Mouse (Mus musculus) urinary bladder, adult 2 months (tissue): Measurements from ENCODE around the gene Alkbh6. TPM values are rescaled to one million over a fixed set of nuclear protein-coding genes. Genes with fewer than 3 reads are reported as not detected.

Experiments used
- DNase-seq: peaks from one replicate; pipeline ENCODE4 v3.0.0; 2022; ENCODE audit warnings: low spot score
- polyA plus RNA-seq: library from polyadenylated mRNA; depleted of rRNA; stranded (reverse); fragments of >200 nt; gene quantifications from 2 replicates; pipeline ENCODE4 v1.2.3, GENCODE M21; 2012; rRNA removed

Gene Alkbh6
- 68.0 and 80.2 TPM in 2 replicates for polyA plus RNA-seq

DNA sequence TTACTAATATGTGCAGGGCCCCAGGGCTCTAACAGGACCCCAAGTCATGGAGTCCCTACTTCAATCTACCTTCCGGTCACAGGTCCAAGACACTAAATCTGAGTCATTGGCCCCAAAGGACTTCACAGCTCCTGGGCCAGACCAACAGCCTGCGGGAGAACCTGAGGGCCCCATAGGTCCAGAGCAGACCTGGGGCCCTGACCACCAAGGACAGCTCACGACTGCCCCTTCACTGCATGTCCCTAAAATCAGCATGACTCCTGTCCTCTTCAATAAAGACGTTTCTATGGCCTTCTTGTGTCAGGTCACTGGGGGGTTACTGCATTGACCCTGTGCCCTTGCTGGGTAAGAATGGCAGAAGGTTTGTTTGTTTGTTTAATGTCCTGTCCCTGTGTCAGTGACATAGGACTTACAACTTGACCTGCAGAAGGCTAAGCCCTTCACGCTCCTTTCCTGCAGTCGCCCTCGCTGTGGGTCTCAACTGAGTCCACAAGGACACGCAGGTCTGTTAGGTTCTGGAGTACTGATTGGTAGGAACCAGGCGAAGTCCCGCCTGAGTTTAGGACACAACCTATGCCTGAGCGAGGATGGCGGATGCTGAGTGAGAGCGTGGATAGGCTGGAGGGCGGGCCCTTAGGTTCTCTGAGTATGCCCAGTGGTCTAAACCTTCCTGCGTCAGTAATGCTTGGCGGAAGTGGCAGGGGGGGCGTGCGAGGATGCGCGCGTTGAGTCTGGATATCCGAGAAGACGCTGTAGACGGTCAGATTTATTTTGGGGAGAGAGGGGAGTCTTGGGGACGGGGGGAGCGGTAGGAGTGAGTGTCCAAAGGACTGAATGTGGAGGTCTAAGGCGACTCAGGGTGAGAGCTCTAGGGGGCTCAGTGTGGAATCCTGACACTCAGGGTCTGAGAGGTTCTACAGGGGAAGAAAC lies at the start of gene Alkbh6:
Alkbh6 (plus strand) TSS at position 642 of the 930 bp plus-strand sequence.
- peak; percentile 70 for DNase-seq

DNA sequence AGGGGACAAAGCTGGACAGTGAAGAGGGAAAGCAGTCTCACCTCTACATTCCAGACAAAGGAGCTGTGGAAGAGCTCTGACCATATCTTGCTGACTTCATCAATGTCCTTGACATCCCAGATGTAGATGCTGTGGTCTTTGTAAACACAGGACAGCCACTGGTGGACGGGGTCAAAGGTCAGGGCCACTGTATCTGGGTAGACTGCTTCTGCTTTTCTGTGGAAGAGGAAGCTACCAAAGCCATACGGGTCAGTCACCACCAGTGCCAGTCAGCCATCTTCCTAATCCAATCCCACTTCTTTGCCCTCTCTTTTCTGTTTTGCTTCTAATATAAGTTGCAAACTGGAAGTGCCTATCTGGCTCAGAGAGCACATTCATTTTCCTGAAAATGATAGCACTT lies 43.5 kb upstream of the Alkbh6 start:
- no peak for DNase-seq

DNA sequence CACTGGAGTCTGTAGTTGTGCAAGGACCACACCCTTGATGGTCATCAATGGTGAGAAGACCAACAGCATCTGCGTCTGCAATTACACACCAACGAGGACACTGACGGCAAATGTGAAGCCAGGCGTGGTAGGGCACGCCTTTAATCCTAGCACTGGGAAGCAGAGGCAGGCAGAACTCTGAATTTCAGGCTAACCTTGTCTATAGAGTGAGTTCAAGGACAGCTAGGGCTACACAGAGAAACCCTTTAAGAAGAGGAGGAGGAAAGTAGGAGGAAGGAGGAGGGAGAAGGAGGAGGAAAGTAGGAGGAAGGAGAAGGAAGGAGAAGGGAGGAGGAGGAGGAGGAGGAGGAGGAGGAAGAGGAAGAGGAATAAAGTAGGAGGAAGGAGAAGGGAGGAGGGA lies 43.0 kb upstream of the Alkbh6 start:
- no peak for DNase-seq

DNA sequence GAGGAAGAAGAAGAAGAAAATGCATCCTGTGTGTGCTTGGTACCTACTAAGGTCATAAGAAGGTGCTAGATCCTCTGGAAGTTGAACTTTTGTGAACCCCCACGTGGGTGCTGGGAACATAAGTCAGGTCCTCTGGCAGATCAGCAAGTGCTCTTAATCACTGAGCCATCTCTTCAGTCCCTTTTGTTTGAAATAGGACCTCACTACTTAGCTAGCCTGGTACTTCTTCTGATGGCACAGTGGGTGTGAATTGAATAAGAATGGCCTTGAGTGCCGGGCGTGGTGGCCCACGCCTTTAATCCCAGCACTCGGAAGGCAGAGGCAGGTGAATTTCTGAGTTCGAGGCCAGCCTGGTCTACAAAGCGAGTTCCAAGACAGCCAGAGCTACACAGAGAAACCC lies 42.6 kb upstream of the Alkbh6 start:
- DNase-seq = no peak

DNA sequence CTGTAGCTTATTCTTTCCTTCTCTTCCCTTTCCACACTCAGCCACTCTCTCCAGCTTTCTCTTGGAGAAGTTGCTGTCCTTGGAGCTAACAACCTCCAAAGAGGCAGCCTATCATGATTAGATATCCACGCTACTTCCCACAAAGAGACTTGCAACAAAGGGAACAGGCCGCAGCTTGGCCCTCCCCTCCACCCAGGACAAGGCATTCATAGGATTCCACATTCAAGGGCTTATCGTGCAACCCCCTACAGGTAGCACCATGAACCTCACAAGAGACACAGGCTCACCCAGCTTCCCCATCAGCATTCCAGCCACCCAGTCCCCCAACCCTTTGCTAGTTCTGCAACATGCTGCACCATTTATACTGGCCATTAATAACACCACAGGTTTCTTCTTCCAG lies 41.7 kb upstream of the Alkbh6 start:
- DNase-seq = no peak

DNA sequence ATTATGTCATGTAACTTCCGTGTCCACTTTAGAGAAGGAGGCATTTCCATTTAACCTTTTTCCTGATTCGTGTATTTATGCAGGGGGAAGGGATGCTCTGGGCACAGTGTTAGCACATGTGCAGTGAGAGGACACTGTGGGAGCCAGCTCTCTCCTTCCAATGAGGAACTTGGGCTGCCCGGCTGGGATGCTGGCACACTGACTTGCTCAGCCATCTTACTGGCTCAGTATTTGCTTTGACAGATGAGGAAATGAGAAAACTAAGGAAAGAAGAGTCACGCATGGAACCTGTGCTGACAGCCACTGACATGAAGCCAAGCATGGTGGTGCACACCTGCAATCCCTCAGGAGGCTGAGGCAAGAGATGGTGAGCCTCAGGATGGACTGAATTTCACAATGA lies 38.9 kb upstream of the Alkbh6 start:
- no peak for DNase-seq

DNA sequence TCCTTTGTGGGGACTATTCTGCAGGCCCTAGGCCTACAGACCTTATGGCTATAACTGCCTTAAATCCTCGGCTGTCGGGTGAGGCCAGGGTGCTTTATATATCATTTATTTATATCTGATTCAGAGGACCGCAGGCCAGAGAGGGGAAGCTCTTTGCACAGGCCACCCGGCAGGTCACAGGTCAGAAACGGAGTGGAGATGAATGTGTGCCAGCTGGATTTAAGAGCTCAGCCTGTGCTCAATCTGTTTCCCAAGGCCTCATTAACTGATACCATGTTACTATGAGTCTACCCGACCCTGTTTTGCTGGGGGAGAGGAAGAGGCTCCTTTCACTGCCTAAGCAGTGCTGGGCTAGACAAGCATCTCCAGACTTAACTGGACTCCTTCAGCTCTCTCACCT lies 34.1 kb upstream of the Alkbh6 start:
- DNase-seq = no peak

DNA sequence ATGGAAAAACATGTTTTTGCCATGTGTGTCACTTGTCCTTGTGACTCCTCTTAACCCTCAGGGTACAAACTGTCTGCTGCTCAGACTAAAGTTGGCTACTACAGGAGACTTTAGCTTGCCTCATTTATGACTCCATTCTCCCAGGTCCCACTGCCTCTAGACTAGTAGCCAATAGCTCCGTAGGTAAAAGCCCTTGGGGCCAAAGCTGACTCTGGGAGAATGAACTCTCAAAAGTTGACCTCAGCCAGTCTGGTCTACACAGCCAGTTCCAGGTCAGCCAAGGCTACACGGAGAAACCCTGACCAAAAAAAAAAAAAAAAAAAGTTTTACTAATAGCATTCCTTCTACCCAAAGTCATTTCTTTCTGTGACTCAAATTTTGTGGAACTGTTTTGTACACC lies 29.6 kb upstream of the Alkbh6 start:
- no peak for DNase-seq

DNA sequence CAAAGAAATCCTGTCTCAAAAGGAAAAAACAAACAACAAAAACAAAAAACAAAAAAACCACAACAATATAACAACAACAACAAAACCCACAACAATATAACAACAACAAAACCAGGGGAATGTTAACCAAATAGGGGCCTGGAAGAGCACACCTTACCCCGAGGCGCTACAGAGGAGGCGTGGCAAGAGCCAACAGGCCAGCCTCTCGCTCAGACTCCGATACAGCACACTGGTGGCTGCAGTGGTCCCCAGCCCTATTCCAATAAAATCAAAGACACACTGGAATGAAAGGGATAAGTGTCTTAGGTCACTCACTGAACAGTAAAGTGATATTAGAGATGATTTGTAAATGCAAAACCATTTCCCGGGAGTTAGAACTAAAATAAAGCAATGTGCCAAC lies 29.0 kb upstream of the Alkbh6 start:
- DNase-seq = no peak

DNA sequence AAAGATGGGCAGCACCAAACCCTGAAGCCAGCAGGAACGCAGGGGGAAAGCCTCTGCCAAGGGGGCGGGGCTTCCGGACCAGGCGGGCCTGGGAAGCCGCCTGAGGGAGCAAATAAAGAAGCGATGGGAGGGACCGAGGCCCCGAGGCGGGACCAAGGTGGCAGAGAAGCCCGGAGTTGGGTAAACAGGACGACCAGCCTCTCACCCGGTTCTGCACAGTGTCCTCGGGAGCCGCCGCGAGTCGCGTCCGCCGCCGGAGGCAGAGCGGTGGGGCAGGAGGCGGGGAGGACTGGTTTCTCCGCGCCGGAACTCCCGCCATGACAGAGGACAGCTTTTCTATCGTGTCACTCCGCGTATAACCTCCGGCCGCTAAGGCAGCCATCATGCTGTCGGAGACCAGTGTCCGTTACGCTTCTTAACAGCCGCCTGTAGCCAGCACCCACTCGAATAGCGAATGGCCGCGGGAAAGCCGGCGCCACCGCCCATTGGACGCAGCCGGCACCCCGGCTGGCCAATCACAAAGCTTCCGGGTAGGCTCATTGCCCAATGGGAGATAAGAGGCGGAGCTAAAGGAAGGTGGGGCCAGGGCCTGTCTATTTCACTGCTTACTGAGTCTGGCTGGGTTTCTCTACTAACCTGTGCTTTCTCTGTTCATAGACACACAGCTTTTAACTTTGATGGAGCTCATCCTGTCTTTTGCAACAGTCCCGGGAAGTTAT lies 28.4 kb upstream of the Alkbh6 start, which contains the start of the genes Thap8 and Wdr62:
Thap8 (plus strand) TSS at position 144 of the 719 bp plus-strand sequence.
Wdr62 (minus strand) TSS at position 469 of the 719 bp plus-strand sequence.
- peak; percentile 77 for DNase-seq

DNA sequence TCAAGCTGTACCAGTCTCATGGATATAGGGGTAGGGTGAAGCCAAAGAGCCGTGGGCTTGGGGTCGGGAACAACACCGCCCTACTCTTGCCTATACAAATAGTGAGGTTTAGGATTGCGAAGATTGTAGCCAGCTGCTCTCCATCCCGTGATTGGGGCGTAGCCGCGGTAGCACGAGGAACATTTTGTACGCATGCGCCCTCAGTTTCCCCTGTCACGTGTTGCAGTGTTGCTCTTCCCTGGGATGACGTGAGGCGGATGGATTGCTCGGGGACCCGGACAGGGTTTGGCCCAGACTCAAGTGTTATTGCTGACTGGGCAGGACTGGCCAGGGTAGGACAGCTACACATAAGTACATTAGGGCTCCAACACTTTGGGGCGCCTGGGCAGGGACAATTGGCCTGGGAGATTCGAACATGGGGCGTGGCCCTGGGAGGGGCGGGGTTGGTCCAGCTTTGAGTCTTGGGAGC lies 27.8 kb upstream of the Alkbh6 start:
- DNase-seq = peak; percentile 72

DNA sequence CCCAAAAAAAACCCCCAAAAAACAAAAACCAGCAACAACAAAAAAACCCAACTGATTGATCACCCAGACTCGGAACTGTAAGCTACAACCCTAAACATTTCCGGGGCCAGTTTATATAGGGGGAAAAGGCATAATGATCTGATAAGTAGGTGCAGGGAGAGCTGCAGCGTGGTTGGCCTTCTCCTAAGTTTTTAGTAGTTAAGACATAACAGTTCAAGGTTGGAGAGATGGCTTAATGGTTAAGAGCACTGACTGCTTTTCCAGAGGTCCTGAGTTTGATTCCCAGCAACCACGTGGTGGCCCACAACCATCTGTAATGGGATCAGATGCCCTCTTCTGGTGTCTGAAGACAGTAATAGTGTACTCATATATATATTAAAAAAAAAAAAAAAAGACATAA lies 27.0 kb upstream of the Alkbh6 start:
- no peak for DNase-seq

DNA sequence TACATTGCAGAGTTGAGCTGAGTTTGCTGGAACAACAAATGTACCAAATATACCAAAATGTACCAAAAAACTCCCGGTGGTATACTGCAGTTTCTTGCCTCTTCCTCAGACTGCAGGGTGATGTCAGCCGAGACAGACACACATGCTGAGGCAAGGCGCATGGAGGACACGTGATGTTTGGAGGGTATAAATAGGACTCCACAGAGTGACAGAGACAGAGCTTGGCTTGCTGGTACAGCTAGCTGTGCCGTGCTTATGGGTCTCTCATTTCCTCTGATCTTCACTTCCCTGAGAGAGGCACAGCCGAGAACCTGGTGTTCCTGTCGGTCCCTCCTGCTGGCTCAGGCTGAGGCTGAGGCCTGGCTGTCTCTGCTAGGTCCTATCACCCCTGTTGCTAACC lies 25.8 kb upstream of the Alkbh6 start:
- no peak for DNase-seq

DNA sequence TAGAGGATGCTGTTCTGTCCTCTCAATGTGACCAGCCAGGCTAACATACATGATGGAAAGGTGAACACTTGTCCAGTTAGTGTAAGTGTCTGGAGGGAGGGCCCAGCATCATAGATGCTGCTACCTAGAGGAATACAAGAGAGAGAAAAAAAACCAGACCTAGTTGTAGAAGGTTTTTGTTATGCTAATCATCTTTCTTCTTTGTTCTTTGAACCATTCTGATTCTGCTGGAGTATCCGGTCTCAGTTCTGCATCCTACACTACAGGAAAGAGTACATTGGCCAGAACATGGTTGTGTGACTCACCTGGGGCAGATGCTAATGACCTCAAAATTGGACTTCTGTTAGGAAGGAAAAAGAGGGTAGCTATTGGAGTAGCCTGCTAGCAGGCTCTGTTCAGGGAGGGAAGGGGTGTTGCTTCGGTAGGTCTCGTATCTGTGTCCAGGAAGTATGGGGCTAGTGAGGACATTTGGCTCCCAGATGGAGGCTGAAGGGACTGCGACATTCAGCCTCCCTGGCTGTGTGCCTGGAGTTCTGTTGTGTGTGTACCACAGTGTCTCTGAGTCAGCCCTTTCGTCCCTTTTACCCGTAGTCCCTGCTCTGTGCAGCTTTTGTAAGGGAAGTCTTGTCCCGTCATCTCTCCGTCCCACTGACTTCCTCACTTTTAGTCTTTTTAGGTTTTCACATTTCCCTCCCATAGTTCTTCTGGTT lies 21.7 kb upstream of the Alkbh6 start:
- no peak for DNase-seq

DNA sequence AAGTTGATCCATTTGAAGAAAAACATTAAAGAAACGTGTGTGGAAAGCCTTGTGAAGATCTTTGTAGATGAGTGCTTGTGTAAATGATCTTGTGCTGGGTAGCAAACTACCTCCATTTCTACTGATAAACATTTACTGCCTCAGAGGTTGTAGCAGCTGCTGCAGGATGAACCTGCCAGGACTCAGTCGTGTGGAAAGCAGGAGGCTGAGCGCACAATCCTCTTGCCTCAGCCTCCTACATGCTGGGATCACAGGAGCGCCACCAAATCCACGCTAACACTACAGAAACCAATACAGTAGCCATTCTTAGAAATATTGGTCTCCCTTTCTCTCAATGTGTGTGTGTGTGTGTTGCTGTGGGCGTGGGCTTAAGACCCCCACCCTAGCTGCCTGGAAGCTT lies 20.5 kb upstream of the Alkbh6 start:
- no peak for DNase-seq

DNA sequence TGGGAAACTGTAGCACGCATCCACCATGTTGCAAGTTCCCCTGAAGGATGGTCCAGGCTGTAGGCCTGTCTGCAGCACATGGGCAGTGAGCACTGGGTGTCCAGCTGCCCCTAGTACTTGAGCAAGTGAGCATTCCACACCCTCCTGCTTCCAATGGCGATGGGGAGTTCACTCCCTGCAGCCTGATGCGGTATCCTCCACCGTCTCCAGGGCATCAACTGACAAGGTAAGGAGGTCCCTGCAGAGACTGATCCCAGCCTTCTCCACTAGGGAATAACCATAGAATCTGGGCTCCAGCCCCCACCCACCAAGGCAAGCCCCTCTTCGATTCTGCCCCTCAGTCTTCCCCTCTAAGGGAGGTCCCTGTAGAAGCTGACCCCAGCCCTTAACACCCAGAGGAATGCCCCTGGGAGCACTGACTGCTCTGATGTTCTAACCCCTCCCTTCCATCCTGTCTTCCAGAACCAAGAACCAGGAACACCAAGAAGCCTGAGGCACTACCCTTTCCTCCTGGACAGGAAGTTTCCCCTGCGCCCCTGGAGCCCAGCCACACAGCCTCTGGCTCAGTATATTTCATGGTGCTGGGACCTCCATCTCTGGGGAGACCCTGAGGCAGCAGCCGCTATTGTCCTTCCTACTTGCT lies 19.3 kb upstream of the Alkbh6 start:
- no peak for DNase-seq

DNA sequence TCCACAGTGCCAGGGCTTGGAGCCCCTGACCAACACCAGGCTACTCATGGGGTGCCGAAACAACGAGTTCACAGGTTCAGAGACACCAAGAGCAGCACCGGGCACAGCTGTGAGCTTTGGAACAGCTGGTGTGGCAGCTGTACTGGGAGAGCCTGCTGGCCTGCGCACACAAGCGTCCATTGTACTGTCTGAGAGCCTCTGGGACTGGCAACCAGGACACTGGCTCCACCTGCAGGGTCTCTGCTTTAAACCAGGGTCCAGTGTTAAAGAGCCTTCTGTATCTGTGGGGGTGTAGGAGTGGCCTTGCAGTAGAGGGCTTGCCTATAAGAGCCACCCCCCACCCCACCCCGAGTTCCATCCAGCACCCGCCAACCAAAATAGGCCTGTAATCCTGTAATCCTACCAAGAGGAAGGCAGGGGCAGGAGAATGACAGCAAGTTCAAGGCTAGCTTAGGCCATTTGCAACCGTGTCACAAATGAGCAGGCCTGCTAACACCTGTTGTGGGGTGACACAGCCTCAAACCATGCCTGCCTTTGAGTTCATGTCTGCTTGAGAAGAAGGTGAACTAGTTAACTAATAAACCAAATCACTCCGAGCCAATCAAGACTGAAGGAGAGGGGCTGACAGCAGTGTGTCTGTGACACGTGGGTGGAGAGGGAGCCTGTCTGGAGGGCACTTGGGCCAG lies 18.7 kb upstream of the Alkbh6 start:
- DNase-seq = no peak

DNA sequence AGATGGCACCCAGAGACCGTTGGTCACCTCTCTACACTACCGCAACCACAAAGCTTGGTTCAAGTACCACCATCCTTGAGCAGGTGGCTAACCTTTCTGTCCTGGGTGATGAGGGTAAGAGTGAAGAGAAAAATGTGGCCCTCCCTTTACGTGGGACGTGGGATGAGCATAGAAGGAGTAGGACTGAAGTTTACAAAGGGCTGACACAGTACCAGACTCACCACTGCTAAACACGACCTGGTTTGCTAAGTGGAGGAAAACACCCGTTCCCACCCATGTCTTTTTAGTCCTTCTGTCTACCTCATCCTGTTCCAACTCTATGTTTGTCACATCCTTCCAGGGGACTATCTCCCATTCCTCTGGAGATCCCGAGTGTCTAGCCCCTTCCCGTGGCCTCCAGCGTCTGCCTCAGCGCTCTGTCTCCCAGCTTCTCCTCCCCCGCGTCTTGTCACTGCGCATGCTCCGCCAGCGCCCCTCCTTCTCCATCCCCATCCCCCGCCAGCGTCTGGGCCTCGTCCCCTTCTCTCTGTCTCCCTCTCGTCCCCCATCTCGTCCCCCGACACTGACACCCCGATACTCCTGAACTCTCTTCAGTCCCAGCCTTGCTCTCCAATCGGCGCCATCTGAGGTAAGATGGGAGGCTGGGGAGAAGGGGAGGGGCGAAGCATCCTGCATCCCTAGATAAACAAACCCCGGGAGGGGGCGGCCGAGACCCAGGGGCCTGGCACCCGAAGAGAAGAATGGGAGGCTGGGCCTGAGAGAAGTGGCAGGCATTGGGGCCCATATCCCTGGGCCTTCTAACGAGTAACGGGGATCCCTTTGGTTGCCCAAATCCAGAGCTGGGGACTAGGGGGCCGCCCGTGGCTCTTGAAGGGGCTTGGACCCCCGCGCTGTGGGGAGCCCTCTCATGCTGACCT lies 17.0 kb upstream of the Alkbh6 start, which contains the start of gene Clip3:
Clip3 (plus strand) TSS at position 514 of the 917 bp plus-strand sequence.
- peak; percentile 42 for DNase-seq

DNA sequence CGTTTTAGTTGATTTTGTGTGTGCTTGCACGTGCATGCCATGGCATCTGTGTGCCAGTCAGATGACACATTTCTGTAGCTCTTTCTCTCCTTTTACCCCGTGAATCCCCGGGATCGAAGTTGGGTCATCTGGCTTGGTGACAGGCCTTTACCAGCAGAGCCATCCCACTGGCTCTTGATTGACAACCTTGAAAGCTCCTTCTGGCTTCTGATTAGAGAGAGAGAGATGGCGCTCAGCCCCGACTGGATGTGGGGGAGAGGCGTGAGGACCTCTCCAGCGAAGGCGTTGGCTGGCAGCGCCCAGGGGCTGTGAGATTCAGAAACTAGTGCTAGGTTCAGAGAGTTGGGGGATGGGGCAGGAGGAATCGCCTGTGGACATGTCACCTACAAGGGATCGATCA lies 14.7 kb upstream of the Alkbh6 start:
- DNase-seq = no peak

DNA sequence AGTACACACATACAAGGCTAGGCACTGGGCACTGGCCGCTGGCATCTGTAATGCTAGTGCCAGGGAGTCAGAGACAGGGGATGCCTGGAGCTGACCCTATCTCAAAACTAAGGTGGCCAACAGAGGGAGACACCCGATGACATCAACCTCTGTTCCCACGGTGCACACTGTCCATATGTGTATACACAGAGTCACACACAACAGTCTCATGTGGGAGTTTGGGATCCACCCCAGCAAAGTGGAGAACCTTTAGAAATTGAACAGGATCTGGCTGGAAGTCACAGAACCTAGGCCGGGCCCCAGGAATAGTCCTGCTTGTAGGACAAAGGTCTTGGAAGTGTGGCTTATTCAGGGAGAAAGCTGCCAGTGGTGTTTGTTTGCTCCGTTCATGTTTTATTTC lies 14.2 kb upstream of the Alkbh6 start:
- DNase-seq = no peak
